Mouse (Mus musculus) lung, embryonic 16.5 days (tissue): ENCODE data around the gene Gm47996. TPM values are rescaled to one million over a fixed set of nuclear protein-coding genes. Genes with fewer than 3 reads are reported as not detected.
"Not testable (repeated sequence)": the region's sequence is repeated elsewhere in the genome, so short reads cannot be mapped to it uniquely, and the experiment has no call there.

Source experiments
- ATAC-seq: fragments of 200-750 bp; cut with Nextera tagmentation; 2 replicates; pipeline ENCODE4 v1.8.0; 2017; ENCODE audit warnings: low read depth, mild to moderate bottlenecking, moderate library complexity
- H3K27ac ChIP-seq: fragments of 300-500 bp; sonication (generic); 2 replicates; pipeline ENCODE4 v1.5.1; 2014; ENCODE audit warnings: mild to moderate bottlenecking, control low read depth, low read length
- H3K27me3 ChIP-seq: fragments of 300-500 bp; sonication (generic); 2 replicates; pipeline ENCODE4 v1.6.1; 2014; ENCODE audit warnings: low read depth, low read length, mixed read lengths; ENCODE audit not compliant: control insufficient read depth, insufficient read depth
- H3K36me3 ChIP-seq: fragments of 300-500 bp; sonication (generic); 2 replicates; pipeline ENCODE4 v1.6.1; 2014; ENCODE audit warnings: low read length; ENCODE audit not compliant: control insufficient read depth, insufficient read depth
- H3K4me1 ChIP-seq: fragments of 300-500 bp; sonication (generic); replicated peaks from 2 replicates; pipeline ENCODE4 v1.6.1; 2014; ENCODE audit warnings: low read length, mixed read lengths; ENCODE audit not compliant: control insufficient read depth, insufficient read depth
- H3K4me2 ChIP-seq: fragments of 300-500 bp; sonication (generic); 2 replicates; pipeline ENCODE4 v1.6.1; 2014; ENCODE audit warnings: low read depth, low read length, control low read depth
- H3K4me3 ChIP-seq: fragments of 300-500 bp; sonication (generic); 2 replicates; pipeline ENCODE4 v1.5.1; 2014; ENCODE audit warnings: mild to moderate bottlenecking, low read length, control low read depth
- H3K9ac ChIP-seq: fragments of 300-500 bp; sonication (generic); 2 replicates; pipeline ENCODE4 v1.6.1; 2014; ENCODE audit warnings: low read length, control low read depth
- H3K9me3 ChIP-seq: fragments of 300-500 bp; sonication (generic); 2 replicates; pipeline ENCODE4 v1.6.1; 2016; ENCODE audit warnings: low read length; ENCODE audit not compliant: control insufficient read depth
- WGBS: fragments of 180-500 bp; shearing (Covaris S2); extraction: QIAGEN DNeasy Blood & Tissue Kit; methylation state at CpG from one replicate; pipeline ENCODE4 v1.1.7; 2014; 5-methylcytosine and 5-hydroxymethylcytosine counted together
- polyA plus RNA-seq: library from polyadenylated mRNA; unstranded; fragments of >200 nt; fragmentation: Nextera tagmentation; extraction: Ambion mirVana; gene quantifications from 2 replicates; pipeline ENCODE4 v1.2.1, GENCODE M21; 2015

Gm47996 gene
- polyA plus RNA-seq, 1 experiment from 2014 or later: not detected

DNA sequence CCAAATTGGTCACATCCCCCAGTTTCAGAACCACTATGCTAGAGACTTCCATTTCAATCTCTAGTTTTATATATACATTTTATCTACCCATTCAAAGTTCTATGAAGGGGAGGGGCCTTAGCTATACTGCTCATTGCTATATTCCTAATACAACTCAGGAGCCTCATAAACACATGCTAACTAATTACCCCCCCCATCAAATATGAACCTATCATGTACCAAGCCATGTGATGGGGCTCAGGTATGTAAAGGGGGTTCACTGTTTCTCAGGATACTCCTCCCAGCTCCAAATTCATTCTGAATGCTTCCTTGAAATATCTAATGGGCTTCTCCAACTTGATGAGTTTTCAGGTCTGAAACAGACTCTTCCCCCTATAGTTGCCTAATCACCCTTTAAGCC is 9.3 kb upstream of the Gm47996 start:
- not testable (repeated sequence) for H3K27ac ChIP-seq, H3K27me3 ChIP-seq, H3K36me3 ChIP-seq, H3K9me3 ChIP-seq, H3K4me1 ChIP-seq, H3K9ac ChIP-seq, H3K4me2 ChIP-seq, ATAC-seq, H3K4me3 ChIP-seq

DNA sequence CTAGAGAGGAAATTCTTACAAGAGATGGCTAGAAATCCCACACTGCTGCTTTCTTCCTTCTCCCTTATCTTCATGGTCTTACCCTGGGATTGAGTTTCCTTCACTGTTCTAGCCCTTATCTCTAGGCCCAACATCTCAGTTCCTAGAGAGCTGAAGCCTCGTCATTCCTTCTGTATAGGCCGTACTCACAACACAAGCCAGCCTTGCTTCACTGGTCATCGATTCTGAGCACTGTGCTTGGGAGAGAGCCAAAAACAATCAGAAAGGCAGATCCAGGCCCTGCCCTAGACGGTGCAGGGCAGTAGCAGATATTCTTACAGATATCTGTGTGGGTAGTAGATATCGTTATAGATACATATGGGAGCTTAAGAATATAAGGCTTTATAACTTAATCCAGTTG is 7.2 kb upstream of the Gm47996 start:
- not testable (repeated sequence) for H3K27me3 ChIP-seq, H3K4me2 ChIP-seq, ATAC-seq, H3K27ac ChIP-seq, H3K36me3 ChIP-seq, H3K9ac ChIP-seq, H3K9me3 ChIP-seq, H3K4me1 ChIP-seq, H3K4me3 ChIP-seq
- WGBS: 62% methylated on average over 3 of the region's 5 CpGs

DNA sequence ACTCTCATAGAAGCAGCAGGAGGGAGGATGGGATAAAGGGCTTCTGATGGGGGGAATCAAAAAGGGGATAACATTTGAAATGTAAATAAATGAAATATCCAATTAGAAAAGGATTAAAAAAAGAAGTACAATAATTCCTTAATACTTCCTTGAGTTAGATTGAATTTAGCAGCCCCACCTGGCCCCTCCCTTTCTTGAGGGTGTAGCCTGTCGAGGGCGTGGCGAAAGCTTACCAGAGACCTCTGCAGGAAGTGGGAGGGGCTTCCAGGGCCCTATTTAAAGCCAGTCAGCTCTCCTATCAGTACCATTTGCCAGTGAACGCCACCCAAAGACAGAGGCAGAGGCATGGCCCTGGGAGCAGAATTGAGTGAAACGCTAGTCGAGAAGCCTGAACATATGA is 6.1 kb upstream of the Gm47996 start, which contains the start of gene 3110040M04Rik:
Gene 3110040M04Rik, plus strand, starts transcription at position 304 of the 400 bp plus-strand sequence.
- H3K9ac ChIP-seq, H3K4me2 ChIP-seq, H3K9me3 ChIP-seq, H3K27me3 ChIP-seq, H3K36me3 ChIP-seq, H3K4me1 ChIP-seq, ATAC-seq, H3K27ac ChIP-seq, H3K4me3 ChIP-seq: not testable (repeated sequence)
- WGBS: no CpG with 5 or more reads among the region's 6 CpGs

DNA sequence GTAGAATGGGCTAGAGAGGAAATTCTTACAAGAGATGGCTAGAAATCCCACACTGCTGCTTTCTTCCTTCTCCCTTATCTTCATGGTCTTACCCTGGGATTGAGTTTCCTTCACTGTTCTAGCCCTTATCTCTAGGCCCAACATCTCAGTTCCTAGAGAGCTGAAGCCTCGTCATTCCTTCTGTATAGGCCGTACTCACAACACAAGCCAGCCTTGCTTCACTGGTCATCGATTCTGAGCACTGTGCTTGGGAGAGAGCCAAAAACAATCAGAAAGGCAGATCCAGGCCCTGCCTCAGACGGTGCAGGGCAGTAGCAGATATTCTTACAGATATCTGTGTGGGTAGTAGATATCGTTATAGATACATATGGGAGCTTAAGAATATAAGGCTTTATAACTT is 1.4 kb upstream of the Gm47996 start:
- not testable (repeated sequence) for ATAC-seq, H3K9me3 ChIP-seq, H3K27me3 ChIP-seq, H3K27ac ChIP-seq, H3K4me3 ChIP-seq, H3K9ac ChIP-seq, H3K4me2 ChIP-seq, H3K36me3 ChIP-seq, H3K4me1 ChIP-seq
- 50% methylated on average over 3 of the region's 5 CpGs for WGBS

DNA sequence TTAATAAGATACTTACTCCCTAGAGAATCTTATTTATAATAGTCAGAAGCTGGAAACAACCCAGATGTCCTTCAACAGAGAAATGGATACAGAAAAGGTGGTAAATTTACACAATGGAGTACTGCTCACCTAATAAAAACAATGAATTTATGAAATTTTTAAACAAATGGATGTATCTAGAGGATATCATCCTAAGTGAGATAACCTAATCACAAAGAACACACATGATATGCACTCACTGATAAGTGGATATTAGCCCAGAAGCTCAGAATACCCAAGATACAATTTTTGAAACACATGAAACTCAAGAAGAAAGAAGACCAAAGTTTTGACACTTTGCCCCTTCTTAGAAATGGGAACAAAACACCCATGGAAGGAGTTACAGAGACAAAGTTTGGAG is 987 bp upstream of the Gm47996 start:
- H3K9ac ChIP-seq, H3K4me1 ChIP-seq, ATAC-seq, H3K27me3 ChIP-seq, H3K36me3 ChIP-seq, H3K9me3 ChIP-seq, H3K4me2 ChIP-seq, H3K4me3 ChIP-seq, H3K27ac ChIP-seq: not testable (repeated sequence)

DNA sequence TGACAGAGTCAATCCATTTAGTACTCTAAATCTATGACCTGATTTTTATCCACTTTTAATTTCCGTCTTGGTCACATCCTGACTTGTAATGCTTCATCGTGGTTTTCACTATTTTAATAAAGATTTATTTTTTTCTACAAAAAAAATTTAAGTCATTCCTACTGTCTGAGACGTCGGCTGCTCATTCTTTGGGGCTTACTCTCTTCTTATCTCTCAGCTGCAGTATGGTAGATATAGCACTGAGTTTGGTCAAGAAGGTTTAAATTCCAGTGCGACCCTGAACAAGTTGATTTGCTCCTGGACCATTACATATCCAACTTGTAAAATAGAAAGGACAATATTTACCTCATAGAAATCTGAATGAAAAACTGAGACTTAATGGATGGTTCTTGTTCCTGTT is 1.7 kb downstream of the Gm47996 start:
- not testable (repeated sequence) for H3K4me3 ChIP-seq, H3K4me1 ChIP-seq, H3K4me2 ChIP-seq, H3K27ac ChIP-seq, H3K36me3 ChIP-seq, H3K9me3 ChIP-seq, ATAC-seq, H3K27me3 ChIP-seq, H3K9ac ChIP-seq
- 75% methylated on average over 5 of the region's 5 CpGs for WGBS

DNA sequence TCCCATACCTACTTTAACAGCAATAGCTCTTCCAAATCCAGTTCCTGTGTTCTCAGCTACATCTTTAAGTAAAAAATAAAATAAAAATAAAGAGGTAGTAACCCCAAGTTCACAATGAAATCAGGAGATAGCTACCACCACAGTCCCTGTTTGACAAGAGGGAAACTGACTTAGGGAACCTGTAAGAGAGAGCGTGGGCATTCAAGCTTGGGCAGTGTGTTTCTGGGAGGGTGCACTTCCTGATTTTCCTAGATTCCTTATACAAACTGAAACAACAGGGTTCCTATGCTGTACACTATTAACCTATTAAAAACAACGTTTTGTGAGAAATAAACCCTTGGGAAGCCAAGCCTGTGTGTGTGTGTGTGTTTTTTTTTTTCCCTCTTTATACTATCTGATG is 4.9 kb downstream of the Gm47996 start:
- Histone ChIP-seq H3K27ac (no peak overlapping the region), H3K9me3 (no peaks in the 10 kb centered on the region), H3K27me3 (no peaks in the 10 kb centered on the region), H3K4me1 (no peaks in the 10 kb centered on the region), H3K4me3 (no peak overlapping the region), H3K4me2 (no peak overlapping the region), H3K9ac (no peak overlapping the region), H3K36me3 (no peaks in the 10 kb centered on the region)
- ATAC-seq: no peak
- 74% methylated on average over 2 of the region's 2 CpGs for WGBS

DNA sequence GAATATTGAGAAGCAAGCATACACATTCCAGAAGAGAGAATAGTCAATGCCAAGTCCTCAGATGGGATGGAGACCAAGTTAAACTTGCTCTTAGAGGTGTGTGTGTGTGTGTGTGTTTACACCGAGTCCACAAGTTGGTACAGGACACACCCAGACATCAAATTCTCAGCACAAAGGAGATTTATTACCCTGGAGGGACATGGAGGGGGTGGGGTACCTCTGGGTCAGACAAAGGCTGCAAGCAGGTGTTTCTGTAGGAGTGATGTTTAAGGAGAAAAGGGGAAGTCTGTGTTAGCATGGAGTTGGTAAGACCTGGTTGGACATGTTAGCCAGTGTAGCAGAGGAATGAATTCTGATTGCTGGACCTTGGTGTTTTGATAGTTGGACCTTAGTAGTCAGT is 6.1 kb downstream of the Gm47996 start:
- Histone ChIP-seq H3K4me3 (no peak overlapping the region), H3K9me3 (no peaks in the 10 kb centered on the region), H3K36me3 (no peaks in the 10 kb centered on the region), H3K27ac (no peak overlapping the region), H3K4me1 (no peaks in the 10 kb centered on the region), H3K9ac (no peak overlapping the region), H3K27me3 (no peaks in the 10 kb centered on the region), H3K4me2 (no peak overlapping the region)
- 38% methylated on average over 1 of the region's 1 CpGs for WGBS
- no peak for ATAC-seq

DNA sequence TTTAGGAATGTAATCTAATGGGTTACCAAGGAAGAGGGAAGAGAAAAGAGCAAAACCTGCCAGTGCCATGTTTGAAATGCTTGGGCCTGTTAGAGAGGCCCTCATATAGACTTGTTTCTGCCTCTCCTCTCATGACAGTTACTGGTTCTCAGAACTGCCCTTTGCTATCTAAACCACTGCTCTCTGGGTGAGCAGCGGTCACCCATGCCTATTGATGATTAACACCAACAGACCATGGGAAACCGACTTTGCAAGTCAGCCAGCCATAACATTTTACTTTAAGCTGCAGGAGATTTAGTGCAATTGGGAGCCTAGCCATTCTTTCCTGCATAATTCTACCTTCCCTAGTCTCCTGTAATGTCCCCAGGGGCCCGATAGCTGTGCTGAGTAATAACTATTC is 6.5 kb downstream of the Gm47996 start:
- Histone ChIP-seq H3K36me3 (no peaks in the 10 kb centered on the region), H3K27me3 (no peaks in the 10 kb centered on the region), H3K4me3 (no peak overlapping the region), H3K4me1 (no peaks in the 10 kb centered on the region), H3K4me2 (no peak overlapping the region), H3K9me3 (no peaks in the 10 kb centered on the region), H3K9ac (no peak overlapping the region), H3K27ac (no peak overlapping the region)
- no peak for ATAC-seq
- 67% methylated on average over 3 of the region's 3 CpGs for WGBS

DNA sequence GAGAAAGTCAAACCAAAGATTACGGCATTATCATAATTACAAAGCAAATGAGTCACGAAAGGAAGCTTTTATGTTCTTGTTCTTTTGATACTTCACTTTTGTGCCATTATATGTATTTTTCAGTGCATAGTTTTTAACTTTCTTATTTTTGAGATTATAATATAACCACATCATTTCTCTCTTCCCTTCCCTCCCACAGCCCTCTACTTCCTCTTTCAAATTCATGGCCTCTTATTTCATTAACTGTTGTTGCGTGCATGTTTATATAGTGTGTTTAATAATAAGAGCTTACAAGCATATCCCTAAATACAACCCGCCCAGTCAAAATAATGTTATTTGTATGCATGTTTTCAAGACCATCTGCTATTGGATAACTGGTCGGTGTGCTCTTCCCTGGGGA is 9.1 kb downstream of the Gm47996 start:
- WGBS: 84% methylated on average over 5 of the region's 5 CpGs
- Histone ChIP-seq H3K36me3 (no peaks in the 10 kb centered on the region), H3K4me3 (no peak overlapping the region), H3K4me2 (no peak overlapping the region), H3K9ac (no peak overlapping the region), H3K4me1 (no peaks in the 10 kb centered on the region), H3K27ac (no peak overlapping the region), H3K9me3 (no peaks in the 10 kb centered on the region), H3K27me3 (no peaks in the 10 kb centered on the region)
- no peak for ATAC-seq
